Mouse (Mus musculus) ES-E14 (cell line): Measurements from ENCODE around the gene Zfp420. TPM values are rescaled to one million over a fixed set of nuclear protein-coding genes. Genes with fewer than 3 reads are reported as not detected.

Experiments used
- DNase-seq: peaks from one replicate; pipeline ENCODE4 v3.0.0-alpha.2; 2013; ENCODE audit warnings: low read depth, low spot score
- H3K27ac ChIP-seq: 2 replicates; pipeline ENCODE4 v1.5.1; 2012; ENCODE audit warnings: low read depth, mild to moderate bottlenecking, low read length, moderate library complexity, mixed read lengths; ENCODE audit not compliant: poor library complexity, insufficient read depth, severe bottlenecking
- H3K36me3 ChIP-seq: 2 replicates; pipeline ENCODE4 v1.6.1; 2012; ENCODE audit warnings: mild to moderate bottlenecking, low read length, moderate library complexity, mixed read lengths; ENCODE audit not compliant: control insufficient read depth, poor library complexity, insufficient read depth, severe bottlenecking
- H3K4me1 ChIP-seq, 2 experiments: fragments of 150-350 bp in 1 of 2; sonication (generic) in 1 of 2; 2 replicates each; pipeline ENCODE4 v1.6.1; 2012; ENCODE audit warnings: low read length in 2 of 2, mild to moderate bottlenecking in 1 of 2, mixed read lengths in 1 of 2; ENCODE audit not compliant: control insufficient read depth in 2 of 2, insufficient read depth in 2 of 2, poor library complexity in 1 of 2
- H3K4me3 ChIP-seq, 2 experiments: fragments of 150-350 bp in 1 of 2; sonication (generic) in 1 of 2; 2 replicates each; pipeline ENCODE4 v1.5.1; 2012; ENCODE audit warnings: low read length in 2 of 2, low read depth in 1 of 2, mild to moderate bottlenecking in 1 of 2, mixed read lengths in 1 of 2; ENCODE audit not compliant: insufficient read depth in 1 of 2, poor library complexity in 1 of 2, severe bottlenecking in 1 of 2
- H3K9ac ChIP-seq: 2 replicates; pipeline ENCODE4 v1.6.1; 2012; ENCODE audit warnings: low read depth, mild to moderate bottlenecking, low read length, mixed read lengths; ENCODE audit not compliant: poor library complexity, insufficient read depth, severe bottlenecking
- H3K9me3 ChIP-seq: fragments of 150-350 bp; sonication (generic); 2 replicates; pipeline ENCODE4 v1.6.1; 2012; ENCODE audit warnings: low read depth, mild to moderate bottlenecking, low read length; ENCODE audit not compliant: control insufficient read depth, insufficient read depth
- CHD2 ChIP-seq: IDR thresholded peaks from 2 replicates; pipeline ENCODE4 v1.6.1; 2014; ENCODE audit warnings: mild to moderate bottlenecking, low read depth, low read length, inconsistent platforms
- HCFC1 ChIP-seq: IDR thresholded peaks from 2 replicates; pipeline ENCODE4 v1.6.1; 2012; ENCODE audit warnings: low read length, inconsistent platforms, borderline replicate concordance; ENCODE audit not compliant: insufficient read depth
- MAFK ChIP-seq: IDR thresholded peaks from 2 replicates; pipeline ENCODE4 v1.6.1; 2014; ENCODE audit warnings: mild to moderate bottlenecking, low read depth, low read length, inconsistent platforms; ENCODE audit not compliant: insufficient read depth
- ZC3H11A ChIP-seq: IDR thresholded peaks from 2 replicates; pipeline ENCODE4 v1.6.1; 2012; ENCODE audit warnings: low read depth, mild to moderate bottlenecking, inconsistent platforms, low read length, borderline replicate concordance
- ZNF384 ChIP-seq: IDR thresholded peaks from 2 replicates; pipeline ENCODE4 v1.6.1; 2012; ENCODE audit warnings: low read depth, low read length, inconsistent platforms
- in situ Hi-C, 2 experiments: fragments of 600-800 bp; cut with MboI; formaldehyde crosslinking; loops; one replicate each; pipeline ENCODE4 v1.15.1; 2025; ENCODE audit warnings: low sequenced_read_pairs in 2 of 2, inconsistent platforms in 1 of 2; ENCODE audit not compliant: unreplicated experiment in 2 of 2
- total RNA-seq: library from RNA; depleted of rRNA; stranded (reverse); fragments of 300-350 nt; gene quantifications from 2 replicates; pipeline ENCODE4 v1.2.3, GENCODE M21; 2012

The Zfp420 gene
- total RNA-seq, 1 experiment: 5.6 TPM

GRCm38 (mm10) chr7:29904101-29904500 lies 44.3 kb downstream of the Zfp420 start:
- H3K27ac ChIP-seq: peak overlapping the region; percentile 59; the same call in 1 of the 2 replicates
- peaks cover 4% of the 10 kb centered on the region for H3K36me3 ChIP-seq
- peak overlapping the region; percentile 39; the same call in 1 of the 2 replicates for H3K9ac ChIP-seq
- H3K4me3 ChIP-seq: peak overlapping the region; percentile 3 to 34; a peak in 3 of 4 replicates
- H3K9me3 ChIP-seq: no peaks in the 10 kb centered on the region
- H3K4me1 ChIP-seq: peaks cover 4% of the 10 kb centered on the region in 2 experiments; a peak in 2 of 4 replicates
- TF ChIP-seq ZNF384: no peak
- no peak for TF ChIP-seq CHD2
- TF ChIP-seq HCFC1: no peak
- no peak for TF ChIP-seq ZC3H11A
- no peak for TF ChIP-seq MAFK
- in situ Hi-C loops: no loop called here
- no peak for DNase-seq

GRCm38 (mm10) chr7:29905966-29906681 lies 46.3 kb downstream of the Zfp420 start, which contains the start of gene Zfp27:
Gene Zfp27 (minus strand): TSS chr7:29906572.
- peak within 1 kb of the TSS; percentile 86 for H3K27ac ChIP-seq
- peaks cover 10 to 17% of the 10 kb centered on the region in 2 experiments for H3K4me1 ChIP-seq
- peaks cover 2% of the 10 kb centered on the region for H3K36me3 ChIP-seq
- peak; percentile 84 for DNase-seq
- H3K9ac ChIP-seq: peak within 1 kb of the TSS; percentile 81
- H3K9me3 ChIP-seq: no peaks in the 10 kb centered on the region
- in situ Hi-C loops: no loop called here
- H3K4me3 ChIP-seq: peak within 1 kb of the TSS; percentile 73 to 82
- no peak for TF ChIP-seq CHD2
- no peak for TF ChIP-seq MAFK
- TF ChIP-seq HCFC1: peak; percentile 28; the same call in 1 of the 2 replicates
- no peak for TF ChIP-seq ZC3H11A
- TF ChIP-seq ZNF384: peak; percentile 98

DNA sequence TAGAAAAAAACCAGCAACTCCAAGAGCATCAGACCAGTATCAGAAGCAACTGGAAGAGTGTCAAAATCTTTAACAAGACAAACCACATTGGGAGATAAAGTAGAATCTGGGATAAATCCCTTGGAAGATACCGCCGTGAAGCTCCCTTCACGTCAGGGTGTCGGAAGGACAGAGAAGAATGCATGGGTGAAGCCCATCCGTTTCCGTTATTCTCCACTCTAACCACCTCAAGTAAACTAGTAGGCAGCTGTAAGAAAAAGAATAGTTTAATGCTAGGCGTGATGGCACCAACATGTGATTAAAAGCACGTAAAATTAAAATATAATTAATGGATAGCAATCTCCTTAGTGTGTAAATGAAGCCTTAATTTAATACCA lies 46.9 kb downstream of the Zfp420 start:
- TF ChIP-seq CHD2 (no peak), MAFK (0 out of 2 replicates have a peak, but pooled peaks have one; percentile 3)
- peak overlapping the region; percentile 86; the same call in 1 of the 2 replicates for H3K27ac ChIP-seq
- H3K4me3 ChIP-seq: peak overlapping the region; percentile 63 to 73
- H3K4me1 ChIP-seq: peaks cover 10 to 17% of the 10 kb centered on the region in 2 experiments
- peaks cover 1% of the 10 kb centered on the region for H3K36me3 ChIP-seq
- H3K9ac ChIP-seq: peak overlapping the region; percentile 67; the same call in 1 of the 2 replicates
- H3K9me3 ChIP-seq: no peaks in the 10 kb centered on the region
- DNase-seq: no peak
- in situ Hi-C loops: no loop called here

- no peak for DNase-seq
- Histone ChIP-seq H3K9ac (no peak overlapping the region), H3K36me3 (no peaks in the 10 kb centered on the region), H3K4me1 (peaks cover 13 to 17% of the 10 kb centered on the region in 2 experiments), H3K9me3 (no peaks in the 10 kb centered on the region), H3K27ac (peak overlapping the region; percentile 86; the same call in 1 of the 2 replicates), H3K4me3 (no peak overlapping the region)
- TF ChIP-seq MAFK: no peak
- TF ChIP-seq HCFC1: no peak
- no peak for TF ChIP-seq ZC3H11A
- no peak for TF ChIP-seq ZNF384
- TF ChIP-seq CHD2: no peak
- in situ Hi-C loops: no loop called here
Measured at GRCm38 (mm10) chr7:29907206-29907605, 47.4 kb downstream of the Zfp420 start.
